Mouse (Mus musculus): Measurements from ENCODE around the gene Szt2. TPM values are rescaled to one million over a fixed set of nuclear protein-coding genes. Genes with fewer than 3 reads are reported as not detected.
A peak's percentile ranks its signal among the peaks of the same experiment; 100 is the strongest.

Szt2 gene
- total RNA-seq, 2 experiments from 2014 or later: 7.8 to 10.5 TPM

DNA sequence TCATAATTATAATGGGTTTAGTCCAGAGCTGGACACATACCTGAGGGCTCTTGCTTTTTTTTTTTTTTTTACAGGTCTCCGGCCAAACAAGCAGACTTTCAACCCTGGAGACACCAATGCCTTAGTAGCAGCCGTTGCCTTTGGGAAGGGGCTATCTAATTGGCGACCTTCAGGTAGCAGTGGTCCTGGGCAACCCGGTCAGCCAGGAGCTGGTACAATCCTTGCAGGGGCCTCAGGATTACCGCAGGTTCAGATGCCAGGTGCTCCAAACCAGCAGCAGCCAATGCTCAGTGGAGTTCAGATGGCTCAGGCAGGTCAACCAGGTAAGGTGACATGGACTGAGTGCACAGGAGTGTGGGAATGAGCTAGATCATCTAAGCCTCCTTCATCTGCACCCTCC is 4.5 kb upstream of the Szt2 start:
- DNase-seq: no peak

DNA sequence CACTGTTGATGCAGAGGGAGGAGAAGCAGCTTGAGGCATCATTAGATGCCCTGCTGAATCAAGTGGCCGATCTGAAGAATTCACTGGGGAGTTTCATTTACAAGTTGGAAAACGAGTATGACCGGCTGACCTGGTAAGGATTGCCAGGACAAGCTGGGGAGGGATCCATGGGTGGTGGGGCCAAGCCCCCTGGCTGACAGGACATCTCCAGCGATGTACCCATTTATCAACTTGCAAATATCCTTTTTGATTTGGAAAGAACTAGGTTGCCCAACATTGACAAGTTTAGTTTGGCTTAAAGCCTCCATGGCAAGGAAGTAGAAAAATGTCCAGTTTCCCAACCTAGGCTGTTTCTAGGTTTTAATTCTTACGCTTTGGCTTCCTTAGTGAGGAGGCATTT is 1.8 kb upstream of the Szt2 start:
- no peak for DNase-seq

GRCm38 (mm10) chr4:118402701-118403100 is 6.4 kb downstream of the Szt2 start:
- no peak for DNase-seq

DNA sequence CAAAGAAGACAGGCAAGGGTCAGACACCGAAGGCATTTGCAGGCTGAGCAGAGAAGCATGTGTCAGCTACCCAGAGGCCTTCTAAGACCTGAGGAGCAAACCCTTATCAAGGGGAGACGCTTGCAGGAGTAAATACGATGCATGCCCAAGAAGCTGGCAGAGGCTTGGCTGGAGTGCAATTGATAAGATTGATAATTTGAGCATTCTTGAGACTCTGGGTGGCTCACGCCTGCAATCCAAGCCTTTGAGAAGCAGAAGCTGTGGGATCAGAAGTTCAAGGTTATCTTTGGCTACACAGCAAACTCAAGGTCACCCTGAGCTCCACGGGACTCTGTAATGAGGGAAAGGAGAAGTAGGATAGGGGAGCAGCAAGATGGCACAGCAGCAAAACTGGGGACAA is 7.2 kb downstream of the Szt2 start:
- DNase-seq: no peak

GRCm38 (mm10) chr4:118401421-118401820 is 7.7 kb downstream of the Szt2 start:
- DNase-seq: no peak

DNA sequence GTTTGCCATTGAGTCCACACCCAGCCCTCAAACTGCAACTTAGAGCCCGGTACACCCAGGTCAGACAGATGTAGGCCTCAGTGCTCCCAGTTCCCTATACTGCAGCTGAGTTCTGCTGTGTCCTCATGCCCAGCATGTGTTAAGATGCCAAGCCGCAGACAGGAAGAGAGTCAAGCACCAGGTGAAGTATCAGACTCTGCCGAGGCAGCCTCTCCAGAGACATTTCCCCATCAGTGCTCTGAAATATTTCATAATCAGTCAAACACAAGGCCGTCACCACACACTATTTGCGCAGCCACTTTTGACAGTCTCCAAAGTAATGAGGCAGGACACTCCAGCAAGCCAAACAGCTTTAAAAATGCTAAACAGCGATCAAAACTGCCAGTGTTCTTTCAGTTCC is 10.7 kb downstream of the Szt2 start:
- no peak for DNase-seq

DNA sequence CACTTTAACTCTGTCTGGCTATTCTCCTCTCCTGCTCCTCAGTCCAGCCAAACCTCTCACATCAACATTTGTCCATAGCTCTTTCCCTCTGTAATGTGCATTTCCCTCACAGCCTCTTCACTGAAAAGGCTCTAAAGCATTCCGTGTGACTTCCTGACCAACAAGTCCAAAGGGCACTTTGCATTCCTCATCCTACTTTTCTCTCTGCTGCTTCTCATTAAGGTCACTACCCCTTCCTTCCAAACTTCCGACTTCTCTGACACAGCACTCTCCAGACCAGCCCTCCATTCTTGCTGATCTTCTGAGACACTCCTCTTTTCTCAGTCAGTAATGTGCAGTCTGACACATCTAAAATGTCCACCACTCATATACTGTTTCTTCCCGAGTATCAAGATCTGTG is 12.6 kb downstream of the Szt2 start:
- no peak for DNase-seq

GRCm38 (mm10) chr4:118395289-118395688 is 13.8 kb downstream of the Szt2 start:
- no peak for DNase-seq

DNA sequence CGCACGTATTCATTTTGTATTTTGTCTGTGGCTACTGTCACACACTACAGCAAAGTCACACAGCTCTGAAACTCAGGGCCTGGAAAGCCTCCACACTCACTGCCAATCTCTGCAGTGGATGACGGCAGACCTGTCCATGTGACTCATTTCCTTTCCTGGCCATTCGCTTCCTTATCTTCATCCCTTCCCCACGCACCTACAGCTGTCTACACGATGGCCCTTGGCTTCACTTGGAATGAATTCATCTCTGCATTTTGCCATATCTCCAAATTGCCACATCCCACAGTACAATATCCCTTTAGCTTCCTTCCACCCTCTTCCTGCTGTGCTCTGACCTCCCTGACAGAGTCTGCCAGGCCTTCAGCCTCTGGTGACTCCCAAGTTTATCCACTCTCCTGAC is 14.6 kb downstream of the Szt2 start:
- DNase-seq: peak; percentile 53 to 67

- no peak for DNase-seq
Observed at GRCm38 (mm10) chr4:118390146-118390545, 18.9 kb downstream of the Szt2 start.

DNA sequence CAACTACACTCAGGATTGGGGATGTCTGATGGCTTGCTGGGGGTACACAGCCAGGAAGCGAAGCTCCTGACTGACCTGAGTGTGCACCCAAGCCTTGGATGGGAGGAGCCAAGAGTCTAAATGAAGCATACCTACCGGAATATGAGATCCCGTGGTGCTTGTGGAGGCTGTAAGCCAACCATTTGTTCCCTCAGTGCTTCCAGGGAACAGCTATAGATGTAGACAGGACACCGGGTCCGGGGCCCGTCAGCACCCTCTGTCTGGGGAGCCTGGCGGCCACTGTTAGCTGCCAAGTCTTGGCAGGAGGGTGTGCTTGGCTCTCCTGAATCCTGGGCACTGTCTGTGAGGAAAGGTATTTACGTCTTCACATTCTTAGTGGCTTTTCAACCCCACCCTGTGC is 21.8 kb downstream of the Szt2 start:
- peak; percentile 22 to 57 for DNase-seq

DNA sequence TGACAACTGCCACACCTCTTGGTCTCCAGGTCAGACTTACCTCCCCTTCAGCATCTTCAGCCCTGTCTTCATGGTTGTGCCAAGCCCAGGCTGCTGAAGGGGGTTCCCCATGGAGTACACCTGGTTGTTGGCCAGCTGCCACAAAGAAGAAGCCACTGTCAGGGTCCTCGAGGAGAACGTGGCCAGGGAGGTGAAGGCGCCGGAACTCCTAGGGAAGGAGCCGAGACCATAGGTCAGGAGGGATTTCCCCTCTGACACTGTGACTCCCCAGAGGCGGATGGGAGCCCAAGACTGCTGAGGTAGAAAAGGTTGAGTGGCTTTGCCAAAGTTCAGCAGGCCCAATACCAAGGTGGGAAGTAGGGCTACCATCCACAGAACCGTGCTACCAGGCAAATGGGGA is 25.8 kb downstream of the Szt2 start:
- DNase-seq: no peak

- DNase-seq: no peak
Observed at GRCm38 (mm10) chr4:118375999-118376398, 33.1 kb downstream of the Szt2 start.

DNA sequence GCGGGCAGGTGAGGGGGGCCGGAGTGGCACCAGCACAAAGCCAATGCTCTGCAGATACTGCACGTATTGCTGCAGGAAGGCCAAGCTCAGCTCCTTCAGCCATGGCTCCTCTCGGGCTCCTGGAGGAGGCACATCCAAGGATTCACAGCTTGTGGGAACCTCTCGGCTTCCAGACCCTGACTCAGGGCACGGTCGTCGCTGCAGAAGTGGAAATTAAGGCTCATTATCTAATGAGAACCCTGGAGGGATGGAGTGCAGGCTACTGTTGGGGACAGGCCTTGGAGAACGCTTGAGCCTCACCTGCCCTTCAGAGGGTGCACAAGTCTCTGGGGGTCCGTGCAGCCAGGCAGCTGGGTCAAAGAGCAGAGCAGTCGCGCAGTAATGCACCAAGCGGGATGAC is 37.3 kb downstream of the Szt2 start:
- no peak for DNase-seq

DNA sequence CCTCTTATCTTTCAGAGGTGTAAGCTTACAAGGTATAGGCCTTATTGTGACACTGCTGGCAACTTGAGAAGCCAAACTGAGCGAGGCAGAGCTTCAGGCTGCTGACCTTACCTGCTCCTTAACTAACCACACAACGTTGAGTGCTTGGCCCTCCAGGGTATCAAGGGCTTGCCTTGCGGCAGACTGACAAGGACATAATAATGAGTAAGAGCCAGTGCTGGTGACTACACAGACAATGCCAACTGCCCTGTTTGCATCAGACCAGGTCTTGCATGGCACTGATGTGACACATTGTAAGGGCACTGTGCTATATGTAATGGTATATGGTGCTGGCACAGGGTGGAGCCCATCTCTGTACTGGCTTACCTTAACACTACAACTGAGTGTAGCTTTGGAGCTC is 40.5 kb downstream of the Szt2 start:
- no peak for DNase-seq

DNA sequence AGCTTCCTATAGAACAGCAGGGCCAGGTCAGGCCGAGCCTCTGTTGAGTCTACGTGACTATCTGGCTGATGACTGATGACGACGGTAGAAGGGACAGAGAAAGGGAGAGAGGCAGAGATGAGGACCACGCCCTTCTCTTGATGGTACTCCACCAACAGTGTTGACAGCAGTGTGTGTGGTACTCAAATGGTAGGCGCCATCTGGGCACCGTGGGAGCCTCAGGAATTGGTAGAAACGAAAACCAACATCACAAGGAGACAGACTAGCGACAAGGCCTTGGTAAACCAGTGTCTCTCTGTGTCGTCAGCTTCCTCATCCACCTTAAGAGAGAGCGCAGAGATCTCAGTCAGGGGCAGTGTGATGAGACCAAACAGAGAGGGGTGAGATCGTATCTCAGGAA is 41.5 kb downstream of the Szt2 start:
- DNase-seq: no peak

DNA sequence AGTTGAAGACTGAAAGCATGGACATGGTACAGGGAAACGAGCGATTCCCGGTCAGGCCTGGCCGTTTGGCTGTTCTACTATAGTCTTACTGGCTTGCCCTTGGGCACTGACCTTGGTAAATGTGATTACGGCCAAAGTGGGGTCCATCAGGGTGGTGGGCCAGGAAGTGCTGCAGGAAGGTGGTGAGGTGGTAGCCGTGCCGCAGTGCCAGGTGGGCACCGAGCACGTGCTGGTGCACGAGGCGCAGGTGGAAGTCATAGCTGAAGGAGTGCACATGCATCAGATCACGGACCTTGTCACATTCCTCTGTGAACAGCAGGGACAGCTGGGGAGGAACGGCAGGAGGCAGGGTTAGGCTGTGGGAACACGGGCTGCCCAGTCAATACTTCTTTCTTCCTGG is 43.1 kb downstream of the Szt2 start:
- DNase-seq: no peak

DNA sequence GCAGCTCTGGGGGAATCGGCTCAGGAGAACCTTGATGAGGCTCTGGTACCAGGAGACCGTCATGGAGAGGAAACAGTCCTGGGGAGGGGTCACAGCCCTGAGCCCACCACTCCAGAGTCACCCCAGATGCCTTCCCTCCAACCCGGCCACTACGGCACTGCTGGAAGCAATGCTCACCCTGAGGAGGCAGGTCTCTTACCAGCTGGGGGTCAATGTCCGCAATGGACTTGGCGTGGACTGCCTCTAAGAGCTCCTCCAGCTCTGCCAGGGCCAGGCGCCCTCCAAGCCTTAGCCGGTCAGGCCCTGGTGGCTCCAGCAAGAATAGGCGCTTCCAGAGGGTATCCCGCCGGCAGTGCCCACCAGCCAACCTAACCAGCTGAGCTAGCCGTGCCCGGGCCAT is 44.4 kb downstream of the Szt2 start:
- DNase-seq: no peak

DNA sequence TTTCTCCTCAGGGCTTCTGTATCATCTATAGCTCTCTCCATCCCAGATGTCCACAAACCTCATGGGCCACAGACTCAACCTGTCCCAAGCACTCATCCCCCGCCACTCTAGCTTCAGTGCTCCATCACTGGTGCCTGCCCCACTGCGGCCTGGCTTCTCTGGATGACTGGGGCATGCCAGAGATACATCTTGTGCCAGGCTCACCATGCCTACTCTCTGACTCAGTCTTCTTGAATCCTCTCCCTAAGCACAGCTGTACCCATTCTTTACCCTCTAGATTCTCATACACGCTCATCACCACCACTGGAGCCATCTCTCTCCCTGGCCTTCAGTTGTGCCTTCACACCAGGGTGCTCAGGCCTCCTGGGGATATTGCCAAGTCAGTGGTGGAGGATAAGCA is 45.1 kb downstream of the Szt2 start:
- no peak for DNase-seq

GRCm38 (mm10) chr4:118362879-118363278 is 46.2 kb downstream of the Szt2 start:
- no peak for DNase-seq

- no peak for DNase-seq
Observed at GRCm38 (mm10) chr4:118361451-118361850, 47.6 kb downstream of the Szt2 start.

GRCm38 (mm10) chr4:118359896-118360720 is 49.0 kb downstream of the Szt2 start:
- peak; percentile 83 to 84 for DNase-seq

GRCm38 (mm10) chr4:118359211-118359895 is 49.7 kb downstream of the Szt2 start:
- no peak for DNase-seq

Measured in heart, adult 18-20 months (tissue).